In genomic region chr2:51914944-51915680, GRCm38 (mm10) we compare ENCODE assay signal across 9 mouse cellular contexts. TPM values are rescaled to one million over a fixed set of nuclear protein-coding genes. Genes with fewer than 3 reads are reported as not detected.
DNase-seq lines count a peak whose midpoint lies in the region; ATAC-seq lines count a peak whose summit lies in the region.
"Had no signal": no experiment of that assay in that cellular context is flagged by ENCODE, and none has a peak within 500 bp of the region (broad histone marks: within the 10 kb centered on the region; RNA-seq: fewer than 3 reads in every experiment).

No protein-coding gene starts in this region.

- intact Hi-C loops in left cerebral cortex, postnatal 25 days (cut with DNase I) = loop anchor here (1.0 to 10.0 kb wide), 2 partner anchors 770 to 1609 kb away; partner anchors contain the start of gene Rnd3

- H3K27ac ChIP-seq in intestine, embryonic 16.5 days (ENCODE audit: low read length) = no peak overlapping the region
- H3K27ac ChIP-seq in midbrain, embryonic 16.5 days (ENCODE audit: low read length) = no peak overlapping the region
- H3K27ac ChIP-seq: embryonic facial prominence, embryonic 13.5 days had no signal

- H3K27me3 ChIP-seq in intestine, embryonic 16.5 days (replicated peaks; ENCODE audit: control insufficient read depth, insufficient read depth, low read length) = no peaks in the 10 kb centered on the region
- no peaks in the 10 kb centered on the region for H3K27me3 ChIP-seq in midbrain, embryonic 16.5 days (ENCODE audit: control insufficient read depth, insufficient read depth, low read depth, low read length)
- no peaks in the 10 kb centered on the region for H3K27me3 ChIP-seq in splenic B cell, adult 2 months (ENCODE audit: control insufficient read depth, insufficient read depth, low read length, poor library complexity, severe bottlenecking)
- H3K27me3 ChIP-seq: embryonic facial prominence, embryonic 13.5 days had no signal

- H3K4me2 ChIP-seq in intestine, embryonic 16.5 days (ENCODE audit: low read depth, low read length) = no peak overlapping the region
- H3K4me2 ChIP-seq in midbrain, embryonic 16.5 days (ENCODE audit: low read length) = no peak overlapping the region
- H3K4me2 ChIP-seq: embryonic facial prominence, embryonic 13.5 days had no signal

- H3K4me1 ChIP-seq in intestine, embryonic 16.5 days (ENCODE audit: control insufficient read depth, insufficient read depth, low read length) = peaks cover 6% of the 10 kb centered on the region; the same call in 1 of the 2 replicates
- no peaks in the 10 kb centered on the region for H3K4me1 ChIP-seq in midbrain, embryonic 16.5 days (ENCODE audit: control insufficient read depth, insufficient read depth, low read length)

- 16% methylated on average over 5 of the region's 5 CpGs for WGBS in intestine, embryonic 16.5 days
- 5% methylated on average over 5 of the region's 5 CpGs for WGBS in midbrain, embryonic 16.5 days

- no peak overlapping the region for H3K9ac ChIP-seq in intestine, embryonic 16.5 days (ENCODE audit: low read depth, low read length)
- H3K9ac ChIP-seq in midbrain, embryonic 16.5 days (ENCODE audit: low read depth, low read length) = no peak overlapping the region
- H3K9ac ChIP-seq: embryonic facial prominence, embryonic 13.5 days had no signal

- peak; percentile 27 for DNase-seq in 3134 (ENCODE audit: extremely low read depth, insufficient read length, low spot score)
- DNase-seq in T-cell, adult 2 months (ENCODE audit: low spot score) = peak; percentile 30
- DNase-seq in cerebellum, postnatal 25 days = peak; percentile 75 to 86
- DNase-seq in gastrocnemius, adult 18-20 months (ENCODE audit: low spot score) = peak; percentile 77
- DNase-seq in left cerebral cortex, postnatal 25 days (ENCODE audit: low spot score in 2 of 2) = peak; percentile 72 to 84
- peak; percentile 72 for DNase-seq in splenic B cell, adult 2 months (ENCODE audit: low read depth, low spot score)

- H3K36me3 ChIP-seq in intestine, embryonic 16.5 days (ENCODE audit: control insufficient read depth, insufficient read depth, low read length) = no peaks in the 10 kb centered on the region
- H3K36me3 ChIP-seq in midbrain, embryonic 16.5 days (ENCODE audit: control insufficient read depth, insufficient read depth, low read length) = no peaks in the 10 kb centered on the region
- H3K36me3 ChIP-seq in splenic B cell, adult 2 months (ENCODE audit: control insufficient read depth, insufficient read depth, low read length, poor library complexity, severe bottlenecking) = no peaks in the 10 kb centered on the region
- H3K36me3 ChIP-seq: embryonic facial prominence, embryonic 13.5 days had no signal

- H3K9me3 ChIP-seq in intestine, embryonic 16.5 days (ENCODE audit: control insufficient read depth, low read length) = no peaks in the 10 kb centered on the region
- H3K9me3 ChIP-seq in midbrain, embryonic 16.5 days (replicated peaks; ENCODE audit: control insufficient read depth, low read length, poor library complexity, severe bottlenecking) = no peaks in the 10 kb centered on the region
- H3K9me3 ChIP-seq: embryonic facial prominence, embryonic 13.5 days had no signal

- ATAC-seq in intestine, embryonic 16.5 days = peak; percentile 42; the same call in 1 of the 2 replicates
- peak; percentile 79 for ATAC-seq in midbrain, embryonic 16.5 days

- H3K4me3 ChIP-seq in intestine, embryonic 16.5 days (ENCODE audit: low read length) = no peak overlapping the region
- H3K4me3 ChIP-seq in midbrain, embryonic 16.5 days (ENCODE audit: low read depth, low read length) = no peak overlapping the region
- H3K4me3 ChIP-seq: embryonic facial prominence, embryonic 13.5 days had no signal

RNA-seq across cellular contexts. Expression of gene Rbm43, which starts 19.9 kb away (rescaled TPM):
- total RNA-seq in gastrocnemius, adult 18-20 months (2021) = 1 to 10 TPM in 1 of 2 experiments, under 1 TPM in 1; 0.75 to 1.5 TPM
- 8.3 and 9.3 TPM in 2 replicates for polyA plus RNA-seq in intestine, embryonic 16.5 days (2015; fragmentation: Nextera tagmentation; extraction: Ambion mirVana)
- total RNA-seq in left cerebral cortex, postnatal 25 days (2021) = 10 to 100 TPM; 15.2 to 16.5 TPM
- 6.5 and 9.4 TPM in 2 replicates for polyA plus RNA-seq in midbrain, embryonic 16.5 days (2015; fragmentation: Nextera tagmentation; extraction: Ambion mirVana)

RNA-seq across cellular contexts. Expression of gene Nmi, which starts 58.2 kb away (rescaled TPM):
- total RNA-seq in gastrocnemius, adult 18-20 months (2021) = 1 to 10 TPM; 2.4 to 3.1 TPM
- 18.7 and 21.4 TPM in 2 replicates for polyA plus RNA-seq in intestine, embryonic 16.5 days (2015; fragmentation: Nextera tagmentation; extraction: Ambion mirVana)
- 1 to 10 TPM; 1.1 to 2.4 TPM for total RNA-seq in left cerebral cortex, postnatal 25 days (2021)
- polyA plus RNA-seq in midbrain, embryonic 16.5 days (2015; fragmentation: Nextera tagmentation; extraction: Ambion mirVana) = 3.3 and 4.3 TPM in 2 replicates

Comparison
In these comparisons a context has a peak if more than half of its experiments do, and no peak if none do; other contexts are left out.
1. DNase-seq: peak in every context shown above with its lines; median percentile 80 in cerebellum, postnatal 25 days; 78 in left cerebral cortex, postnatal 25 days; 77 in gastrocnemius, adult 18-20 months; 72 in splenic B cell, adult 2 months; 30 in T-cell, adult 2 months; 27 in 3134.
2. RNA of gene Rbm43, which starts 19.9 kb away (total RNA-seq): 15.2 to 16.5 TPM in left cerebral cortex, postnatal 25 days; 0.75 to 1.5 TPM in gastrocnemius, adult 18-20 months; every median in the first group is over 4 times any median in the second.